Mouse (Mus musculus) layer of hippocampus, adult 9-10 months (tissue): ENCODE data around the gene Mapk8.

Experiments
- DNase-seq: peaks from one replicate; pipeline ENCODE4 v3.0.0; 2022; ENCODE audit warnings: low spot score

Gene Mapk8

GRCm38 (mm10) chr14:33398065-33398860, 48.7 kb downstream of the Mapk8 start:
- DNase-seq: no peak

GRCm38 (mm10) chr14:33380830-33381457, 66.0 kb downstream of the Mapk8 start:
- DNase-seq: no peak

DNA sequence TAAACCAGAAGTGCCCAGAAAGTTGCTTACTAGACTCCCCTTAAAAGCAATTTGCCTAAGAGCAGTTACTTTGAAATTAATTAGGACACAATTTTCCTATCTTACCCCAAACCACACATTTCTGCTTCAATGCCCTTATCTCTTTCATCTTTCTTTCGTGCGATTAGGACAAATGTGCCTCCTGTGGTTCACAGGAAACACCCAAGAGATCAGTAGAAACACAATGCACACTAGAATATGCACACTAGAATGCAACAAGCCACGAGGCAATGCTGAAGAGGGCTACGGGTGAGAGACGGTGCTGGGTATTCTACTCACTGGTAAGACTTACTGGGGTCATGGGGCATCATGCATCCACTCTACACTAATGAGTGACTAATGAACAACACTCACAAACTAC, 68.2 kb downstream of the Mapk8 start:
- DNase-seq: no peak

DNA sequence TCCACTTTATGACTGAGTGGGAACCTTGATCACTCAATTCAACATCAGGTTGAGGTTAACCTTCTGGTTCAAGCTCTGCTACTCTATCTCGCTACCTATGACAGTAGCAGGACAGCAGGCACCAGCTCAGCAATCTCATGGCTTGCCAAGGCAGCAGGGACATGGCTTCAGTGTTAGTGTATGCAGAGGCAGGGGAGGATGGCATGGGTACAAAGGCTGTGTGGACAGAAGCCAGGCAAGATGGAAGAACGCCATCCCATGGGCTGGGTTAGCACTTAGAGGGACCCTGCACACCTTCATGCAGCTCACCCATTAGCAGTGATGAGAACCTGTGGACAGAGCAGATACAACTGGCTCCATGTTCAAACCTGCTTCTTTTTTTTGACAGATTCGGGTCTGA, 69.7 kb downstream of the Mapk8 start:
- DNase-seq: no peak

DNA sequence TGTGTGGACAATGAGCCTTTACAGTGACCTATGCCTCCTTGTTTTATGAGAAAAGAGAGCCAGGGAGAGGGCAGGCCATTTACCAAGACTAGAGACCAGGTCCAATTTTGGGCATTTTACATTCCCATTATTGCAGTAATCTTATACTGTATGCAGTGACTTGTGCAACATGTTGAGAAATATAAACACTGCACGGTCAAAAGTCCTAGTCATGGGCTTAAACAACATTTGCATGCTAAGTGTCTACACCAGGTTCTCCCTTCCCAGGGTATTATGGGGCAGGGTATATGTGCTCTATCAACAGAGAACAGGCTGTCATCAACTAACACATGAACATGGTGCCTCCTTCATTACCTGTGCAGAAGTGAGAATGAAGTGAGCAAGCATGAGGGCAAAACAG, 72.9 kb downstream of the Mapk8 start:
- DNase-seq: no peak

DNA sequence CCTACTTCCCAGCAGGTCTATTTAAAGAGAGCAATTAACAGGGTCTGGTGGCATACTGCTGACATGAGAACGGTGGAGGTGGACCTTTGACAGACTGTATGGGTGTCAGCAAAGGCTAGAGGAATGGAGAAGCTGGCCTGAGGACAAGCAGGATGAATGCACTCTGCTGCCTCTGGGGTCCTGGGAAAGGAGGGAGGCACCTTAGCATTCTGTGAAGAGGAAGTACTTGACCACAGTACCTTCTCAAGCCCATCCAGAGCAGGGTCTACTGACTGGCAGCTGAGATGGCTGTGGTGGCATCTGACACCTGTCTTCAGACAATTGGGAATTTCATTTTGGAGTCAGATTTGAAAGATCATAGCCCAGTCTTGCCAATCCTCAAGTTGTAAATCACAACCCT, 73.7 kb downstream of the Mapk8 start:
- no peak for DNase-seq

- no peak for DNase-seq
Observed at GRCm38 (mm10) chr14:33371248-33371647, 75.7 kb downstream of the Mapk8 start.

DNA sequence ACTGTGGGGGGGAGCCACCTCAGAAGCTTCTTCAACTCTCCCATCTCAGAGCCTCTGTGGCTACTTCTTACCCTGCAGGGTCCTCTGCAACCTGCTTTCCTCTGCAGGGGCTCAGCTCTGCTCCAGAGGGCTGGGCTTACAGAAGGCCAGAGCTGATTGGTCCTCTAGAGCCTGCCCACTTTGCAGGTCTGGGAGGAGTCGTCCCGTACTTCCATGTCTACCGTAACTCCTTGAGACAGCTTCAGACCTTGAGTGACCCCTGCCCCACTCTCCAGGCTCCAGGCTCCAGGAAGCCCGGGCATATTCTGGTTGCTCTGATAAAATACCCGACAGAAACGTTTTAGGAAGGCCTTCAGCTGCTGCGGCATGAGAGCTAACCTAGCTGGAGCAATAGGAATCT, 76.9 kb downstream of the Mapk8 start:
- no peak for DNase-seq

- DNase-seq: no peak
Observed at GRCm38 (mm10) chr14:33369375-33369774, 77.6 kb downstream of the Mapk8 start.

DNA sequence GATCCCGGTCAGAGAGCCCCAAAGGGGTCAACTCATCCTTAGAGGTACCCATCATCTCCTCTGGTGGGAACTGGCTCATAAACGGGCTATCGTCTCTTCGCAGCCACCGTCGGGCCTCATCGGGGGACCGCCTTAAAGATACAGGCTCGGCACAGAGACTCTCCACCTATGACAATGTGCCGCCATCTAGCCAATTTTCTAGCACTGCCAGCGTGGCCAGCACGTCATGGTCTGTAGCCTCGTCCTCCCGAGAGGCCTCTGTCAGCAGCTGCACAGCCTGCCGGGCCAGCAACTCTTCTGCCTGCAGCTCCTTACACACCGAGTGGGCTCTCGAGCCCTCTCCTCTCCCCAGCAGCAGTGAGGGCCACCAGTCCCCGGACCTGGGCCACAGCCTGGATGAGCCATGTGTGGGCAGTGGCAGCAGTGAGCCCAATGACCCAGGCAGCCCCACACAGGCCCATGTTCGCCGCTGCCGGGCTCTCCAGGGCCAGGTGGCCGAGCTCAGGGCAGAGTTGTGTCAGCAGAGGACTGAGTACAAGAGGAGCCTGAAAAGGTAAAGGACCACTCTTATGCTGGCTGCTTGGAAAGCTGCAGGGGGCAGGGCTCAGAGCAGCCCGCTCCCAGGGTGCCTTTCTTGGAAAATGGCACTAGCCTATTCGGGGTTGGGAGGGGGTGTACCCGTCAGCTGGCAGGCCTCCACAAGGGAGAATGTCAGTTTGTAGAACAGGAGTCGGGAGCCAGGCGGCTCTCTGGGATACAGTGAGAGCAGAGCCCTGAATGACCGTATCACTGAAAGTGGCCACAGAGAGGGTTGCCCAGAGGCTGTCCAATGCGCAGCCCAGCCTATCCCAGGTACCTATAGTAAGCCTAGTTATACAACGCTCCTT, 79.8 kb downstream of the Mapk8 start:
- DNase-seq: no peak

- DNase-seq: no peak
Observed at GRCm38 (mm10) chr14:33364061-33364460, 82.9 kb downstream of the Mapk8 start.

DNA sequence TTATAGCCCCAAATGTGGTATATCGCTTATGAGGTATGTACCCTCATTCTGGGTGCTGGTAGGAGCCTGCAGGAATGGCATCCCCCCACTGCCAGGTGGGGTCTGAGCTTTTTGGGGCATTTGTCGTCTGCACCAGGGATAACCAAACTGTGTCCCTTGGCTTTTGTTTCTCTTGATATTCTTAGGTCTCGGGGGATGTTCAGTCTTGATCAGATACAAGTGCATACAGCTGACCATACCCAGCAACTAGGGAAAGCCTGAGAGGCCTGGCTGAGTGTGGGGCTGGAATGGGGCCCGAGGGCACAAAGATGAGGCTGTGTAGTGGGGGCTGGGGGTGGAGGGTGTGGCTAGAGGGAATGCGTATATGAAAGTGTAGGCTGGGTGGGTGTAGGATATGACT, 83.3 kb downstream of the Mapk8 start:
- no peak for DNase-seq

DNA sequence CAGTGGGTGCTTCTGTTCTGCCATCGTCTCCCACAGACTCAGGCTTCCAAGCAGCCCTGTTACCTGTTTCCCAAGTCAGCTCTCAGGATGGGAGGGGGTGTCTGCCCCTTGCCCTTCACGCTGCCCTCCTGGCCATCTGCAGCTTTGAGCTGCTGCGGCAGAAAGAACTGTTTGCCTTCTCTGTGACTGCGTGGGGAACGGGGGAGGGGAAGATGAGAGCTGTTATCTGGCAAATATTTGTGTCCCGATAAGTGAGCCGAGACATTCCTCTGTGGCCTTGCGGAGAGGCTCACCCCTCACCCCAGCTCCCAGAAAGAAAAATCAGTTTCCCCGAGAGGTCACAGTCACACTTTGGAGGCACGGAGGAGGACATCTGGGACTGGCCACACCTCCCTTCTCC, 84.2 kb downstream of the Mapk8 start:
- DNase-seq: no peak

- no peak for DNase-seq
Observed at GRCm38 (mm10) chr14:33362122-33362521, 84.8 kb downstream of the Mapk8 start.

DNA sequence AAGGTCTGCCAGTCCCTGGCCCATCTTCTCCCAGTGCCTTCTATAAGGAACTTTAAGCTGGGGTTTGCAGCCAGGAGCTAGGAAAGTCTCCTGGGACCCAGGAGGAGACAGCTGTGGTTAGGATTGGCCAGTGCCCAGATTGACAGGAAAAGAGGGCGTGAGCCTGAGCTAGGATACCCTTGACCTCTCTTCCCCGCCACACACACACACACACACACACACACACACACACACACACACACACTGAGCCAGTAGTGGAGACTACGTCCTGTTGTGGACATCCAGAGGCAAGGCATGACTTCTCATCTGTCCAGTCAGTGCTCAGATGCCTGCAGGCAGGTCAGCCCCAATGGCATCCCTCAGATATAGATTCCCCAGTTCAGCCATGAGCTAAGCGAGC, 85.4 kb downstream of the Mapk8 start:
- DNase-seq: no peak

DNA sequence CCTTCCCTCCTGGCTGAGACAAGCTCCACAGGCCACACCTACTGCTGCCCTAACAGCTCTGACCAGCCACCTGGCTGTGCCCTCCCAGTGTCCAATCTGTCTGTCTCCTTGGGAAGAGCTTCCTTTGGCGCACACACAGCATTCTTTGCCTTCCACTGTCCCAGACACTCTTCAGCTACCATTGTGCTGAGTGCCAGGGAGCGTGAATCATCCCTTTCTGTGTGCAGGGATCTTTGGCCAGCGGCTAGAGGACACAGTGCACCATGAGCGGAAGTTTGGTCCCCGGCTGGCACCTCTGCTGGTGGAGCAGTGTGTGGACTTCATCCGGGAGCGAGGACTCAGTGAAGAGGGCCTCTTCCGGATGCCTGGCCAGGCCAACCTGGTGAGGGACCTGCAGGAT, 88.1 kb downstream of the Mapk8 start:
- no peak for DNase-seq

DNA sequence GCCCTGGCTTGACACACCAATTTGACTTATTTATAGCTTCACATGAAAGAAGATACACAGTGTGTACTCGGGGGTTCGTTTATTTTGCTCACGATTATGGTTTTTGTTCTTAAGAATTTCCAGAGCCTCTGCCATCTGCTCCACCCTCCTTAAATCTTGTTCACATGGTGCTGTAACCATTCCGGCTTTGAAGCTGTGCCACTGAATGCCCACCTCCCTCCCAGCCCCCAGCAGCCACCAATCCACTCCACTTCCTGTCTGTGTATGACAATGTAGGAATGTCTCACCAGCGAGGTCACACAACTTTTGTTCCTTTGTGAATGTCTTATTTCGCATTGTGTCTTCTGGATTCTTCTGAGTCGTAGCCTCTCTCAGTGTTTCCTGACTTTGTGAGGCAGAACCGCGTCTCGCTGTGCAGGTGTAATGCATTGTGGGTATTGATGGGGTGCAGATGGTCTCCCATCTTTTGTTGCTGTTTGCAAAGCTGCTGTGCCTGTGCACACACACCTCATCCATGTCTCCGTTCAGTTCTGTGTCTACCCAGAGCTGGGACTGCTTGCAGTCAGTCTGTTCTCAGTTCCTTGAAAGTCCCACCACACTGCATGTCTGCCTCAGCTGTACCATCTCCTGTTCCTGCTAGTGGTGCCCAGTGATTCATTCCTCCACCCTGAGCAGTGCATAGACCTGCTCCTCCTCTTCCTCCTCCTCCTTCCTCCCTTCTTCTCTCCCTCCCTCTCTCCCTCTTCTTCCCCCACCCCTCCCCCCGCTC, 89.2 kb downstream of the Mapk8 start:
- DNase-seq: no peak

GRCm38 (mm10) chr14:33355276-33355675, 91.7 kb downstream of the Mapk8 start:
- DNase-seq: no peak

DNA sequence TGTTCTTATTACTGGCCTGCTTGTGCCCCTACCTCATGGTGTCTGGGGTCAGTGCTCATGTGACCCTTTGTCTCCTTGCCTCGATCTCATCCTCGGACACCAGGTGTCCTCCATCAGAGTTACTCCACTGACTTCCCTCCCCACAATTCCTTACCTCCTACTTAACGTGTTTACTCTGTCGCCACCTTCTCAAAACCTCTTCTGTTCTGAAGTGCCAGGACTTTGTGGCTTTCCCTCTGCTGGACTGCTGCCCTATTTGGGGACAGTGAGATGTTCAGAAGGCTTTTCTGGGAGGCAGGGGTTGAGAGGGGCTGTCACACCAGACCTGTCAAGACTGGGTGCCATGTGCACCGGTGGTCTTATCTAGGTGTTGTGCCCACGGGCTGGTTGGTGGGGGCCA, 94.1 kb downstream of the Mapk8 start:
- DNase-seq: no peak

DNA sequence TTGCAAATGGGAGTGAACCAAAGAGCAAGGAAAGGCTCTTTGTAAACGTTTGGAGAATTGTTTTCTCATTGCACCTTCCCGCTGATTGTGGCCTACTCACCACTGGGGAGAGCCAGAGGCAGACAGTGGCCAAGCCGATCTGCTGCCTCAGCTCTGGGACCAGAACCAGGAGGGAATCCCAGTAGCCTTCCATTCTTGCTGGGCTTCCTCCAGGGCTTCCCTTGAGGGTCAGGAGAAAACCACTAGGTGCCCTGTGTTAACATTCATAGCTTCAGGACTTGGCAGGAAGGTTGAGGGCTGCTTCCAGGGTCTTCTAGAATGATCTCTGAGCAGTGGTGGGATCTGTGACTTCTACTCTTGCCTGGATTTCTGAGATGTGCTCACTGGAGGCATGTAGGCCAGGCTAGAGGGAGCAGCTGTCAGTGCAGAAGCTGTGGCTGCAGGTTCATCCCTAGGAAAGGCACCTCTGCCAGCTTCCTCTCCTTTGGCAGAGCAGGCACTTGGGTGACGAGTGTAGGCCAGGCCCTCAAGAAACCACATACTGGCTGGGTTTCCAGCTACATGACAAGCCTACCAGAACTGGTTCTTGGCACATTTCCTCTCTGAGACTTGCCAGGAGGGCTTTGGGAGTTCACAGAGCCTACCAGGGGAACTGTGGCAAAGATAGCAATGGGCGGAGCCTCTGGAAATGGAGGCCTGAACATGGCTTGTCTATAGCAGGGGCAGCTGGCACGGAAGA, 94.8 kb downstream of the Mapk8 start:
- no peak for DNase-seq

- DNase-seq: no peak
Observed at GRCm38 (mm10) chr14:33351019-33351418, 95.9 kb downstream of the Mapk8 start.
